Mouse (Mus musculus): ENCODE data around the gene Gcc2.

DNA sequence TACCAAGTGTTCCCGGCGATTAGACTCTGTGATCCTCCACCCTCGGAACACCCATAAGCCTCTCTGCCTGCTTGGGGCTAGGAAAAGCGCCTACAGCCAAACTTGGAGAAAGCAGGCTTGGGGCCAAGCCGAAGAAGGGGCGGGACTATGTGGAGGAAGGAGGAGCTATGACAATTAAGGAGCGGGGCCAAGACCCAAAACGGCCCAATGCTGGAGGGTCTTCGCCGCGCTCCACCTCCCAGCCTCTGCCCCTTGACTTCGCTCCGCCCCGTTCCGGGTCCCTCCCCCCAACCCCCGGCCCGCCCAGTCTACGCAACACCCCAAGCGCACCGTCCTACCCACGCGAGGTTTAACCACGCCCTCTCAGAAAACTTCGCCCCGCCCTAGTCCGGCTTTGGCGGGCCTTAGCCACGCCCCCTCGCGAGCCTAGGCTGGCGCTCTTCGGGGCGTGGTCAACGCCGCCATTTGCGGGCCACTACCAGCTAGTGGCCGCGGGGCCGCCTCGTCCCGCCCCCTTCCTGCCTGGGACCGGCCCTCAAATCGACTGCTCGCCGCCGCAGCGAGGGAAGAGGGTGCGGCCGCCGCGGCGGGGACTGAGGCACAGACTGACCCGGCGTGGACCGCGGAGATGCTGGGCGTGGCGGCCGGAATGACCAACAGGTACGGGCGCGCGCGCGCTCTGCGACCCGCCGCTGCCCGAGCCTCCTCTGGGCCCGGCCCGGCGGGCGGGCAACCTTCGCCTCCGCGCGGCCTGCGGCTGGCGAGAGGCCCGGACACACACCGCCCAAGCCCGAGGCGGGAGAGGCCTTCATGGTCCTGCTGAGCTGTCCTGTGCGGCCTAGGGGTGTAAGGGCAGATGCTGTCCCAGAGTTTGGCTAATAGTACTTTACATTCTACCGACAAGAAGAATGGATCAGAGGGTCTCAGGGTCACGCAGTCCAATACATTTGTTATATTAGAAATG, 68.0 kb downstream of the Gcc2 start, which contains the start of gene Lims1:
- TF ChIP-seq CTCF (conservative IDR thresholded peaks at IDR 0.05; ENCODE audit: insufficient read depth, insufficient read length, low read depth, low read length) (no peak), POLR2A (IDR thresholded peaks at IDR 0.05; ENCODE audit: low read depth, low read length) (no peak)

All from kidney, adult 2 months (tissue).